Mouse (Mus musculus) splenic B cell, adult 2 months (primary cell): ENCODE results near the gene Nhs.

Experiments
- DNase-seq: peaks from one replicate; pipeline ENCODE4 v3.0.0-alpha.2; 2011; ENCODE audit warnings: low read depth, low spot score
- H3K27me3 ChIP-seq: 2 replicates; pipeline ENCODE4 v1.6.1; 2012; ENCODE audit warnings: mild to moderate bottlenecking, low read length, moderate library complexity, mixed read lengths; ENCODE audit not compliant: control insufficient read depth, poor library complexity, insufficient read depth, severe bottlenecking
- H3K36me3 ChIP-seq: 2 replicates; pipeline ENCODE4 v1.6.1; 2012; ENCODE audit warnings: mild to moderate bottlenecking, low read length, moderate library complexity, mixed read lengths; ENCODE audit not compliant: control insufficient read depth, poor library complexity, insufficient read depth, severe bottlenecking

Gene Nhs

DNA sequence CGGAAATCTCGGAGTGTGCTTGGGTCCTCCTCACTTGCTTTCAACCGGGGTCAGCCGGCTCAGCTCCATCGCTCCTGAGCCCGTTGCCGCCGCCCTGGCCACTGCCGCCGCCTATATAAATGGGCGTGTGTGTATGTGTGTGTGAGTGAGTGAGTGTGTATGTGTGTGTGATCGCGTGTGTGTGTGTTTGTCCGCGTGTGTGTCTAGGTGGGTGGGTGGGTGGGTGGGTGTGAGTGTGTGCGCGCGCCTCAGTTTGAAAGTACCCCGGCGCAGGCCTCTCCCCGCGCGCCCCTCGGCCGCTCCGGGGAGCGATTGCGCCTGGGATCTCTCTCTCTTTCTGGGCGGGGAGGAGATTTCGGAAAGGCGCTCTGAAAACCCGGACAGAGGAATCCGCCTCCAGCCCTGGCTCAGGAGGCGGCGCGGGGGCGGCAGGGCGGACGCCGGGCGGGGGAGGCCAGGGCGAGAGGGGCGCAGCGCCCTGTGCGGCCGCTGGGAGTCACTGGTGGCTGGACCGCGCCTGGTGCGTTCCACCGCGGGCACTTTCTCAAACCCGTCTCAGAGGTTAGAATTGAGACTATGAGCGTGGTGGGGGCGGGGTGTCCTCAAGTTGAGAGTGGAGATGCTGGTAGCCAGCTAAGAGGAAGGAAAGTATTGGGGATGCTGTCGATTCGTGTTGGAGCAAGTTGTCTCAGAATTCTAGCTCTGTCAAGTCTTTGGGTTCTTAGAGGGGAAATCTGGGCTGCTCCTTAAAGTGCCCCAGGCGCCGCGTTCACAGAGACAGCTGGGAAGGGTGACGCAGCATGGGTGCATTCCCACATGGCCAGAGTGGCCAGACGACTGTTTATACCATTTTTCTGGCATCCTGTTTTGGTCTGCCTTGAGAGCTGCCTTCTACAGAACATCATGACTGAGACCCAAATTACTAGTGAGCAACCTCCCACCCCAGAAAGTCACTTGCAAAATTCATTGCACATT is at the start of gene Nhs:
Gene Nhs (minus strand): TSS at position 94 of the 975 bp plus-strand sequence.
- Histone ChIP-seq H3K36me3 (no peaks in the 10 kb centered on the region), H3K27me3 (no peaks in the 10 kb centered on the region)
- no peak for DNase-seq

DNA sequence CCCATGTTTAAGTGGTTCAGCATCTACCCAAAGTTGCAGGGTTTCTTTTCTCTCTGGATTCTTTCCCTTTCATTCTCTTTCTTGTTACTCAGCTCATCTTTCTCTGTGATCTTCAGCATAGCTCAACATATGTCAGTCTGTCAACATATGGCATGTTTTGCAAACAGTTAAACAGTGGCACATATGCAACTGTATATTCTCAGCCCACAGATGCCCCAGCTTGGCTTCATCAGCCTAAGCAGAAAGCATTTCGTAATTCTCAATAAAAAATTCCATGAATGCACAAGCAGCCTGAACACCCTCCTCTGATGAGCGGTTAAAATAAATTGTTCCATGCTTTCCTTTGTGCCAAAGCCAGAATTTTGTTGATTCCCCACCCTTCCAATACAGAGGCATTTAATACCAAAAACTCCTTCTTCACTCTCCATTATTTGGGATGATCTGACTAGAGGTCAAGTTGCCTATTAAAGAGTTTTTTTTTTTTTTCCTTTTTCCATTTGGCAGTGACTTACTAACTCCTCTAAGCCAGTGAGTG is 46.9 kb upstream of the Nhs start:
- Histone ChIP-seq H3K36me3 (no peaks in the 10 kb centered on the region), H3K27me3 (no peaks in the 10 kb centered on the region)
- no peak for DNase-seq

DNA sequence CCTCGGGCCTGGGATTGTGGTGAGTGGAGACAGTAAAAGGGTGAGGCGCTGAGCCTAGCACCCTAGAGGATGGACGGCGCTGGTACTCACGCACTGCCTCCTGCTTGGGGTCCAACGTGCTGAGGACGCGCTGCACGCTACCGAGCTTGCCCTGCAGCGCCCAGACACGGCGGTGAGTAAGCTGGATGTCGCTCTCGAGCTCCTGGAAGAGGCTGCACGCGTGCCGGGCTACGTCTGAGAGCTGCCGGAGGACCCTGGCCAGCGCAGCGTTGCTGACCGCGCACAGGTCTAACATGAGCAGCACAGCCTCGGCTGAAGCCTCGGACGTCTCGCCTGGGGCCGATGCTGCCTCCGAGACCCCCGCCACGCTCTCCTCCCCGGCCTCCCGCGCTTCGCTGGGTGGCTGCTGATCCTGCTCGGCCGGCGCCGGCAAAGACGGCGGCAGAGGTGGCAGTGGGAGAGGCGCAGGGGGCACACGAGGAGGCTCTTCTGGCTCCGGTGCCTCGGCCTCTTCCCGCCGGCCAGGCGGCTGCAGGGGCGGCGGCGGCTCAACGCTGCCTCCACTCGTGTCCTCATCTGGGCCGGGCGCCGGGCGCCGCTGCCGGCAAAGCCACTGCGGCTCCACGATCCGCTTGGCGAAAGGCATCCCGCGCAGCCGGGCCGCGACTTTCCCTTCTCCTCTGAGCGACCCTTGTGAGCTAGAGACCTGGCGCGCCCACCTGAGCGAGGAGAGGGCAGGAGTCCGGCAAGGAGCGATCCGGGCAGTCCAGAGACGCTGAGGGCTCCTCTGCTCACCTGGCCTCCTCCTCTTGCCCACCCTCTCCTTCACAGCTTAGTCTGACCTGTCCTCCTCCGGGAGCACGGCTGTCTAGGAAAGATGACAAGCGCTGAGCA is 540 bp downstream of the Nhs start:
- no peak for DNase-seq
- Histone ChIP-seq H3K36me3 (no peaks in the 10 kb centered on the region), H3K27me3 (no peaks in the 10 kb centered on the region)

DNA sequence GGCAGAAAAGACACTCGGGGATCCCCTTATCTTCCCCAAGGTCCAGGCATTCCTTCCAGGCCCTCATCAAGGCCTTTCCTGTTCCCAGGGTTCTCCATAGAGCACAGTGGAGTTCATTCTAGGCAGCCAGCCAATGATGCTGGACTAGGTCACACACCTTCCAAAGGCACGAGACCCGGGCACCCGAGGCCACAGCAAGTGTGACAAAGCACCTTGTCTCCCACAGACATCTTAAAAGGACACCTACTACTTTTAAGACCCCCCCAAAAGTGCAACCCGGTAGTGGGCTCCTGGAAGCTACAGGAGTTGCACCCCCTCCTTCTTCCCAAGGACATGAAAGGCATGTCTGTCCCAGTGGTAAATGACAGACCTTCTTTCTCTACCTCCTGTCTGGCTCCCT is 1.4 kb downstream of the Nhs start:
- Histone ChIP-seq H3K27me3 (no peaks in the 10 kb centered on the region), H3K36me3 (no peaks in the 10 kb centered on the region)
- DNase-seq = no peak

DNA sequence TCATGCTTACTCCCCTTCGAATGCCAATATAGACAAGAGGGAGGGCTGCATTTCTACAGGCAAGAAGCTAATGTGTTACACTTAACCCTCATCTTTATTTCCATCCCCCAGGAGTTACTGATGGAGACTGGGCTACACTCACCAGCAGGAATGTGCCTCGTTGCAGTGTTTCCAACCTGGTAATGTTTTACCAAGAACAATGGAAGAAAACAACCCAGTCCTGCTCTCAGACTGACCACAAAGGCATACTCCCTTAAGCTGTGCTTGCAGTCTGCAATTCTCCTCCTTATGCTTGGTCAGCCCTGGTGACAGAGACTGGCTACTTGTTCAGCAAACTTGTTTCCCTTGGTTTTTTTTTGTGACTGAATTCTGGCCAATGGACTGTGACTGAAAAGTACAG is 21.7 kb downstream of the Nhs start:
- Histone ChIP-seq H3K36me3 (no peaks in the 10 kb centered on the region), H3K27me3 (no peaks in the 10 kb centered on the region)
- no peak for DNase-seq

DNA sequence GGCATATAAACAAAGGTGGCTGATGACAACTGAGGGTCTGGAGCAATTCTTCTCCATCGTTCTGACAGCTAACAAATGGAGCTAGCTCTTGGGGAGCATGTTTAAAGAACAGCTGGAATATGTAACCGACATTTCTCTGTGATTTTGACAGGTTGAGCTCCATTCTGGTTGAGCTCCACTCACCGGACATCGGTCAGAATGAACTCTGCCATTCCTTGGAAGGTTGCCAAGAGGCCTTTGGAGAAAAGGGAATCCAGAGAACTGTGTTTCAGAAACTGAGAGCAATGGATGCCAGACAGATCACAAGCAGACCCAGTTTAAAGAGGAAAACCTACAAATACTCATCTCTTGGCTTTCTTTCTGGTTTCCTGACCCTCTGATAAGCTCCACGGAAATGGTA is 46.3 kb downstream of the Nhs start:
- no peaks in the 10 kb centered on the region for H3K27me3 ChIP-seq
- H3K36me3 ChIP-seq = no peaks in the 10 kb centered on the region
- DNase-seq = no peak

DNA sequence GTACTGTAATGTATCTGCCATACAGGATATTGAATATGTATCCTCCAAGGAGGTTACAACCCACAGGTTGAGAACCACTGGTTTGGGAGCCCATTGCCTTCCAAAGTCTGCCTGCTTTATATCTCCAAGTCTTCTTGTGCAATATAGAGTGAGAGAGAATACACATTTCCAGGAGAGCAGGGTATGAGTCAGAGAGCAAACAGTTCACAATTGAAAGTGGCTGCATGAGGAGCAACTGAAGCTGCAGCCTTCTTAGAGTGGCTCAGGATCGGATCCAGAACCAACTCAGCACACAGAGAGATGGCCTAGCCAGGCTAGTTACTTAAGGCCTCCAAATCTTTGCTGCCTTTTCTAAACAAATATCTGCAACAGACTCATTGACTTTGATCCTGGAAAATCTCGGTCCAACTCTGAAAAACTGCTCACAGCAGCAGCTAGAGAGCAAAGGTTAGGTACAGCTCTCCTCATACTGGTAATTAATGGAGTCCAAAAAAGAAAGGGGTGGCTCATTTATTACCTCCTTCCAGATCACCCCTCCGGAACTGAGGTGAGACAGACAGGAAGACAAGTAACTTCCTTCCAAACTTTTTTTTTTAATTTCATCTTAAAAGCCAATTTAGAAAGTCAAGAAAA is 56.6 kb downstream of the Nhs start:
- H3K36me3 ChIP-seq = no peaks in the 10 kb centered on the region
- DNase-seq = no peak
- no peaks in the 10 kb centered on the region for H3K27me3 ChIP-seq

DNA sequence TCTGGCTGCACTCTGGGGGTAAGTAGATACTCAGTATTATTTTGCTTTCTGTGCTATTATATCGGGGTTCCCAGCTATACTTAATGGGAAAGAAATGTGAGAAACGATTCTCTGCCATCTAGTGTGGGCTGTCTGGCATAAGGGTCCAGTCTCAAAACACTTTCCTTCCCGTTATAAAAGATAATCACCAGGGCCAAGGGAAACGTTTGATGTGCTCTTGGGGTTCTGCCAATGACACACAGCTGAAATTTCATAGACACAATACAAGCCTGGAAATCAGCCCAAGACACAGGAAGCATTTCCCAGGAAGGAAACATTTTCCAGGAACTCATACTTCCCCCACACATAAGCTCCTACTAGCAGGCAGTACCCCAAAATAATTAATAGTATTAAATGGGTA is 61.2 kb downstream of the Nhs start:
- H3K27me3 ChIP-seq = no peaks in the 10 kb centered on the region
- no peaks in the 10 kb centered on the region for H3K36me3 ChIP-seq
- DNase-seq = no peak

DNA sequence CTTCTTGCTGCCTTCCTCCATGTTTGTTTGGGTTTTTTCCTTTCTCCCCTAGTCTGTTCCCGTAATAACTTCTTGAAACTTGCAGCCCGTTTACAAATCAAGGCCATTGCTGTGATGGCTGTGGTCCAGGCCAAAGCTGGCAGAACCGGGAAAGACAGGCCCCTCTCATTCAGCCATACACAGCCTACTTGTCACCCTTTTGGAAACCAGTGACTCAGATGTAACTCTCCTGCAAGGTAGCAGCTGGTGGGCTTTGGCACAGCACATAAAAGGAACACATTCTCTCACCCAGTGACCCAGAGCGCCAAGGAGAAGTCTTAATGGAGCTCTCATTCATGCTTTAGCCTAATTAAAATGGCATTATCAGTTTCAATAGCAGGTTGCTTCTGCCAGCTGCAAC is 72.2 kb downstream of the Nhs start:
- DNase-seq = no peak
- Histone ChIP-seq H3K27me3 (no peaks in the 10 kb centered on the region), H3K36me3 (no peaks in the 10 kb centered on the region)

DNA sequence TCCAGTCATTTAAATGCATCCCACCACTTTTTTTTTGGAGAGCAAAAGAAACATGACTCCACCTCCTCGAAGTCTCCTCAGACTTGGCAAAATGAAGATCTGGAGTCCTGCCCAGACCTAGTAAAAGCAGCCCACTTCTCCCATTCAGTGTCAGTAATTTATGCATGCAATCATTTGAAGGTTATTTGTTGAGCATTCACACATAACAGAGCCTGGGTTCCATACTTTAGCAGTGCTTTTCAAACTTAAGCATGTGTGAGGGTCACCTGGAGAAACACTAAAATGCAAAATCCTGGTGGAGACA is 73.7 kb downstream of the Nhs start:
- Histone ChIP-seq H3K36me3 (no peaks in the 10 kb centered on the region), H3K27me3 (no peaks in the 10 kb centered on the region)
- DNase-seq = no peak

DNA sequence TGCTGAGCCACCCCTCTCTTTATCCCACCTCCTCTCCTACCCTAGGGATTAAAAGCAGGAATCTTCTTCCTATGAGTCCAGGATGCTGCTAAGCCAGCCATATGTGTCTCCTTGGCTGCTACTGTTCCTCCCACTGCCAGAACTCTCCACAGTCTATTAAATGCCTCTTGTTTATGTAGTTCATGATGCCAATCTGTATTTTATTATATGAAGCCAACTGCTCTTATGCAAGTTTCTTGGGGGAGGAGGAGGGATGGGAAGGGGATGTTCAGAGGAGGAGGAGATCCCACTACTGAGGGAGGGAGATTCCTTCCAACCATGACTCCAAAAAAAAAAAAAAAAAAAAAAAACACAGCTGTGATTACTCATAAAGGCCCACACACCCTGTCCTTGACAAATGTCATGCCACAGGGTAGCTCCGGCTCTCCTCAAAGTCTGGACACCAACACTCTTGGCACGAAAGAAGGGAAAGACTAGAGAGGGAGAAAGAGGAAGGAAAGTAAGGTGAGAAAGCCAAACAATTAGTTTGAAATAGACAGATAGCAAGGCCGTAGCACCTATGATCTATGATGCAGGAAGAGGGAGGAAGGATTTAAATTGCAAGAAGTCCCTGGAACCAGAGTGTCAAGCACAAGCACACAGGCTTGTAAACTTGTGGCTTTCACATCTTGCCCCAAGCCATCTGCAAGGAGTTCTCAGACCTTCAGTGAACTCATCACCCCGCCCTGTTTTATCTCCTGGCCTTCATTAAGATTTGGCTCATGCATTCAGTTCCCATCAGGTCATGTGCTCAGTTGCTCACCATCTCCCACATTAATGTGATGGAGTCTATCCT is 74.3 kb downstream of the Nhs start:
- no peaks in the 10 kb centered on the region for H3K27me3 ChIP-seq
- H3K36me3 ChIP-seq = no peaks in the 10 kb centered on the region
- no peak for DNase-seq

DNA sequence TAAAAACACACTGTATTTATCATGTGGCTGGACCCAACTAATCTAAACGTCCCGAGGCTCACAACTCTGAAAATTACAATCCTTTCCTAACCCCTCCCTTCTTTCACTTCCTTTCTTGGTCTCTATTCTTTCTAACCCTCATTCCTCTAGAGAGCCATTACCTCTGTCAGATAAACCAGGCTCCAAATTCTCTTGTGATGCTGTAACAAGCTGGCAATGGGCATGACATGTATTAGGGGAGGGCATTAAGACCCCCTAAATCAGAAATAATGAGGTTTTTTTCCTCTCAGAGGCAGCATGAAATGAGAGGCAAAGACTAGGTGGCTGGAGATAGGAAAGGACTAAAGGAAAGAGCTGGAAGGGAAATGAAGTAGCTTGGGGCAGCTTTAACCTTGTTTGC is 96.4 kb downstream of the Nhs start:
- Histone ChIP-seq H3K36me3 (no peaks in the 10 kb centered on the region), H3K27me3 (no peaks in the 10 kb centered on the region)
- DNase-seq = no peak

DNA sequence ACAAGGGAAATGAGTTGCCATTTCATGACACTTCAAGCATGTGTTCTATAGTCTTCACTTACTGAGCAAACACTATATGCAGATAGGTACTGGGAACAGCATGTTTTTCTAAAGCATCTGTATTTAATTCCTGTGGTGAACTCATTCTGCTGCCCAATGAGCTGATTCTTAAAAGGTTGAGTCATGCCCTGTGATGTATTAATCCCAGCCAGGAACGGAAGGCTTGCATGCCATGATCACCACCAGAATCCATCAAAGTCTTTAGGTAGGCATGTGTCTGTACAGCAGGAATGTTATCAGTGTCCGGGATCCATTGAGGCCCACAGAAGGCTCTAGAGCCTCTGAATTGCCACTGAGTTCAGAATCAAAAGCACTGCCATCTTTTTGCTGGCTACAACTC is 103.9 kb downstream of the Nhs start:
- no peak for DNase-seq
- Histone ChIP-seq H3K36me3 (no peaks in the 10 kb centered on the region), H3K27me3 (no peaks in the 10 kb centered on the region)

DNA sequence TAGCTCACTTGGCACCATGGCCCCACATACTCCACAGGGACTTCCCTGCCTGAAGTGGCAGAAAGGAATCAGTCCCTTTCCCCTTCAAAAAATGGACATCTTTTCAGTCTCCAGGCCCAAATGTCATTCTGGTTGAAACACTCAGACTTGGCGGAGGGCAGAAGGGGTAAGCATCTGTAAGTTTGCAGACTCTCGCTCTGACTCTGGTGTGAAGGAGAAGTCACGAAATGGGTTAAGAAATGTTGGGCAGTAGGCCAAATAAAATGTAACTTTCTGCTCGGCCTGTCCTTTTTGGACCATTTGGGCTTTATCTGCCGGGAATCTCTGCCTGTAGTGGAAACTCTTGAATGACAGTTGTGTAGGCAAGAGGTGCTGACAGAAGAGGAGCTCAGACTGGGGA is 106.0 kb downstream of the Nhs start:
- no peaks in the 10 kb centered on the region for H3K27me3 ChIP-seq
- no peak for DNase-seq

More for the DNA sequence above, 106.0 kb downstream of the Nhs start:
- no peaks in the 10 kb centered on the region for H3K36me3 ChIP-seq
